Mouse (Mus musculus) heart, postnatal 4 days (tissue): ENCODE measurements around the gene Cog7. TPM values are rescaled to one million over a fixed set of nuclear protein-coding genes. Genes with fewer than 3 reads are reported as not detected.
A peak's percentile ranks its signal among the peaks of the same experiment; 100 is the strongest.

Experiments
- DNase-seq: peaks from one replicate; pipeline ENCODE4 v3.0.0; 2021
- total RNA-seq, 2 experiments: library from RNA; stranded (reverse); gene quantifications; 2 replicates each; pipeline ENCODE4 v1.2.3; 2021

Cog7 gene
- 10 to 100 TPM; 15.9 to 16.0 TPM for total RNA-seq

DNA sequence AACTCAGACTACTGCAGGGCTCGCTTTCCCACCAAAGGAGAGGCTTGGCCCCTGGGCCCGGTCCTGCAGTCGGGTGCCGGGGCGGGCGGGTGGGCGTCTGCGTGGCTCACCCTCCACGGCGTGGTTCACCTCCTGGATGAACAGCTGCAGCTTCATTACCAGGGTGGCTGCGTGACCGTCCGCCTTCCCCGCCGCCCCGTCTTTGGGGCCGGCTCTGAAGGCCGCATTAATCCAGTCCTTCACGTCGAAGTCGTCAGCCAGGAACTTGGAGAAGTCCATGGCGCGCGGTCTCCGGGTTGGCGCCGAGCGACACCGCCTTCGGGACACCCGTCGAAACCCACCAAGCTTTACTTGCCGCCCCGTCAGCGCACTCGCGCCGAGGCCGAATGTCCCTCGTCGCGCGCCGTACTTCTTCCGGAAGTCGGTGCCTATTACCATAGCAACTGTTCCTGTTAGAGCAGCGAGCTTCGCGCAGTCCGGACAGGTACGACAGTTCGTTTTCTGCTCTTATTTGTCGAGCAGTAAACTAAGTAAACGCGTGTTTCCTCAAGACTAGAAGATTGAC lies at the start of gene Cog7:
TSS of gene Cog7 (minus strand) at position 405 of the 565 bp plus-strand sequence.
- peak; percentile 95 for DNase-seq

DNA sequence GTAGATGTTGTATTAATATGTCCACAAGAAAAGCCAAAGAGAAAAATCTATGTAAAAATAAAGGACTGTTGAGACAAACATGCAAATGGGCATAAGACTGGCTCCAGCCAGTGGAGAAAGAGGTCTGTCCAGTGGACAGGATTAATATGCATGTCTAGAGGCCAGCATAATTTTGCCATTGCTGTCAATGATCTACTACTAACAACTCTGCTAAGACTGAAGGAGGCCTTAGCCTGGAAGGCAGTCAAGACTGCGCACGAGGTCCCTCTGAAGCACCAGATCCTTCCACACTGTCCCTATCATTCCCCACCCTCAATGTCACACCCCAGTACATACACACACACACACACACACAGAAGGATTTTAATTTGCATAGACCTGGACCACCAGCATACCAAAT lies 40.6 kb upstream of the Cog7 start:
- no peak for DNase-seq

DNA sequence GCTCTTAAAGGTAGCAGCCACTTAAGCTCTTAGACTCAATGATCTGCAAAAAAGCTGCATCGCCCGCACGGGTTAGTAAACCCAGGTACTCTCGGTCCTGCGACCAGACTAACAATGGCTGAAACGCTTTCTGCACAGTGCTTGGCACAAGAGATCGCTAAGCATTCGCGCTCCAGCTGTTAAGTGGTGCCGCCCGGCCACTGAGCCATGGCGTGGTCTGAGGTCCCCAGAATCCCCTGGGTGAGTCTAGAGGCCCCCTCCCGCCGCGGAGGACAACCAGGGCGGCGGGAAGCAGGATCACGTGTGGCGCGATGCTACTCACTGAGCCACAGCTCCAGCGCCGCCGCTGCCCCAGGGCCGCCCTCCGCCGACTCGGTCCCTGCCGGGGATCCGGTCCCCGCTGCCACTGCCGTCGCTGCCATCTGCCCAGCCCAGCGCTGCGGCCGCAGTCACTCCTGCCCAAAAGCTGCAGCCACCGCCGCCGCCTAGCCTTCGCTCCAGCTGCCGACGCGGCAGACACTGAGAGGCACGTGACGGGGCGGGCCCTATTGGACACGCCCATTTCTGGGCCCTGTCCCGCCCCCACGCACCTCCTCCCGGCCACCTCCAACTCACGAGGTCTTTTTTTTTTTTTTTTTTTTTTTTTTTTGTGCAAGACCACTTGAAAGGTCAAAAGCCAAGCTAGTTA lies 39.3 kb upstream of the Cog7 start, which contains the start of gene Gga2:
TSS of gene Gga2 (minus strand) at position 556 of the 688 bp plus-strand sequence.
- peak; percentile 91 for DNase-seq

DNA sequence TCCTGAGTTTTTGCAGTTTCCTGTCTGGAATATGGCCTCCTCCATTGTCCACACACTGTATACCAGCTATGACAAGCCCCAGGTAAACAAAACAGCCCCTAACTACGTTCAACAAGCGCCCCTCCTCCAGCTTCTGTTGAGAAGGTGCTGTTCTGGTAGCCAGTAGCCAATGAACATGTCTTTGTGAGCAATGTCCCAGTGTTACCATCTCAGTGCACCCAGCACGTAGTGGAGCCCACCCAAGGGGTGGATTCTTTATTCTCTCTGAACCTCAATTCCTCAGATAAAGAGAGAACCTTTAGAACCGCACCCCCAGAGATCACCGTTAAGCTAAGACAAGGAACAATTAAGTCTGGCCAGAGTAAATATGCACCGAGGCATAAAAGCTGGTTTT lies 38.8 kb upstream of the Cog7 start:
- DNase-seq = no peak

DNA sequence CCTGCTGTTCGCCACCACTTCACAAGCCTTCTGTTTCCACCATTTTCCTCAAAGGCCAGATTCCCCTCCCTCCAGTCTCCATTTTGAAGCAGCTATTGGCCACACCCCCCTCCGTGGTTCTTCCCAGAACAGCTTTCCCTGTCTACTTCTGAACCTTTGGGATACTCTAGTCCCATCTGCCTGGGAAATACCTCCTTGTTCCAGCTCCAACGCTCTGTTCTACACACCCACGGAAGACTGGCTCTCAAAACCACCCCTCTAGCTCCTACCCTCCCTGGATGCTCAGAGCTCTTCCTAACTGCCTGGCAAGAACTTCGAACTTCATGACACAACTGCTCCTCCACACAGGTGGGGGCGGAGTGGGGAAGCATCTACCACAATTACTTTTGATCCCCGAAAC lies 37.5 kb upstream of the Cog7 start:
- no peak for DNase-seq

DNA sequence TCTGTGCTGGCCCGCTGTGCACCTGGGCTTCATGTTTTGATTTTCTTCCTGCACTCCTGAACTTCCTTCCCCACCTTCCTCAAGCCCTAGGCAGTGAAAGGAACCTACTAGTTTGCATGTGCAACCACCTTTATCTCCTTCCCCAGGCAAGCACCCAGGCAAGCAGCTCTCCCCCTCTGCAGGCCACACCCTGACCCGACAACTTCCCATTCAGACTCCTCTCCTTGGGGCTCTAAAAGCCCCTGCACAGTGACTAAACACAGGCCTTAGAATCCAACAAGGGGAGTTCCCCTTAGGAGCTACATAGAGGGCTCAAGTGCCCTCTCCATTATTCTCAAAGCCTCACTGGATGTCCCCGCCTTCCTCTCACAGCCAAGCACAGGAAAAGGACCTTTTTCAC lies 36.7 kb upstream of the Cog7 start:
- DNase-seq = no peak

DNA sequence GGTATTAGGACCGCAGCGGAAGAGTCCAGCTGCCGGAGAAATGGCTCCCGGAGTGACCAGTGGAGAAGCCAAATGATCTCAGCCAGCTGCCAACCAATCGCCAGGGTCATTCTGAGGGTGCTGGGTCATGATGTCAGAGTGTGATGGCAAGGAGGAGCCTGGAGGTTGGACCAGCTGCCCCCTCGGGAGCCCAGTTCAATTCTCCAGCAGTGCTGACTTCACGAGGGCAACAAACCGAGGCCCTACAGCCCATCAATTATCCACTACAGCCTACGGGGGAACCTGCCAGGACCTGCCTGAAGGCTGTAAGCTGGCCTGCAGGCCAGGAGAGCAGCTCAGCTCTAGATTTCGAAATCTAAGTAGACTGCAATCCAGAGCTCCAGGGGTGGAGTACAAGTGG lies 34.2 kb upstream of the Cog7 start:
- DNase-seq = peak; percentile 25

DNA sequence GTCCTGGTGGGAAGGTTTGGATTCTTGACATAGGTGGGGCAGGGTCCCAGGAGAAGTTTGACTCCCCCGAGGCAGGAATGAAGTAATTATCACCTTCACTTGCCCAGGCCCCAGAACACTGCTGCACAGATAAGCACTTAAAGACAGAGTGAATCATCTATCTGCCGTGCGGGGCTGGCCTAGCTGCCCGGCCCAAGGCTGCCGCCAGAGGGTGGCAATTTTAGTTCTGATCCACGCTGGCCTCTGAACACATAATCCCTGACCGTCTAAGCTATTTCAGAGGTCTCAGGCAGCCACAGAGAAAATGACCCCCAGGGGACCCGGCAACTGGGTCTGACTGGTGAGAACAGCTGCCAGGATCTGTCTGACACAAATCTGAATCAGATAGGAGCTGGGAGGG lies 33.6 kb upstream of the Cog7 start:
- peak; percentile 61 for DNase-seq

DNA sequence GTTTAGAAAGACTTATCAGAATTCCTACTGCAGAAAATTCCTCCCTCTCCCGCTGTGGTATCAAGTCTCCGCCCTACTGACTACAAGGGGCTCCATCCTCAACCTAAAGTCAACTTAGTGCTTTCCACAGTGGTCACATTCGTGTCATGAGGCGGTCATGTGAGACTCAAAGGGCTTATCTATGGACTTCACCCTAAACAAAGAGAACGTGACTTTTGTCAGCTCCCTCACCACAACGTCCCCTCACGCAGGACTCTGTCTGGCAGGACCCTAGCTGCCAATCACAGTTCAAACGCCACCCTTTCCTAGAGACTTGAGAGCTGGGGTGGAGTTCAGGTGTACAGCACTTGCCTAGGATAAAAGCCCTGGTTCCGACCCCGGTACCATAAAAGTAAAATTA lies 31.4 kb upstream of the Cog7 start:
- DNase-seq = no peak

DNA sequence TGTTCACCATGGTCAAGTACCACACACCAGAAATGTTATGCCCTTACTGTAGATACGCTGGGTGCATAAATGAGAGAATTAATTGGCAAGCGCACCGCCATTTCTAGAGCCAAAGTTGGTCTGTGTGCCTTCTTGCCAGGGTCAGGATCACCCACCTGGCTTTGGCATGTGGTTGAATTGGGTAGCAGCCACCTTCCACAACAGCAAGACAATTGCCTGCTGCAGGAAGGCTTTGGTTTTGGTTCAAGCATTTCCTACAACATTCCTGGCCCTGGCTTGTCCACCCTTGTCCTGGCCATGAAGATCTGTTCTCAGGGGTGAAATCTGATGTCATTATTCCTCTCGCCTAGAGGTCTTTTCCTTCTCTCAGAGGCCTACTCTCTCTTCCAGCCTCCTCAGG lies 30.9 kb upstream of the Cog7 start:
- no peak for DNase-seq

DNA sequence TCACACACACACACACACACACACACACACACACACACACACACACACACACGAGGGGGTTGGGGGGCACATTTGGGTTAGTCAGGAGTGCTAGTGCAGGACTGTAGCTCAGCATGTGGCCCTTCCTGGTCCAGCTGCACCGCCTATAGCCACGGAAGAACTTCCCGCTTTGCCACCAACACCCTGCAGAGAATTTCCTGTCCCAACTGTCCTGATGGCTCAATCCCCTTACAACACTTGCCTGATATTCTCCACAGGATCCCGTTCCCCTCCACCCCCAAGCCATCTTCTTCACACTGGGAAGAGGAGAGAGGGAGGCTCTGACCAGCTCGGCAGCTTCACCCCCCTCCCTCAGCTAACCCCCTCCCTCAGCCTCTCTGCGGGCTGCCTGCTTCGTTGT lies 18.9 kb upstream of the Cog7 start:
- no peak for DNase-seq

DNA sequence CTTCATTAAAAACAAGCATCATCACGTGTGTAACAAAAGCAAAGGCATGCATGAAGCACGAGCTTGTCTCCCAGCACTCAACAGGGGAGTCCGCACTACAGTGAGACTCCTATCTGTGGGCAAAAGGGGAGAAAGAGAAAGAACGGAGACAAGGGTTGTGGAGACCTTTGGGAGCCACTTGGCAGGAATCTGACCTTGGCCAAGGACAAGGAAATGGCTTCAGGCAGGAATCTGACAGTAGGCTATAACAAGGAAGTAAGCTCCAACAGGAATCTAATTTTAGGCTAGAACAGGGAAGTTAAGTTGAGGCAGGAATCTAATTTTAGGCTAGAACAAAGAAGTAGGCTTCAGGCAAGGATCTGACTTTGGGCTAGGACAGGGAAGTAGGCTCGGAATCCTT lies 14.4 kb upstream of the Cog7 start:
- no peak for DNase-seq

DNA sequence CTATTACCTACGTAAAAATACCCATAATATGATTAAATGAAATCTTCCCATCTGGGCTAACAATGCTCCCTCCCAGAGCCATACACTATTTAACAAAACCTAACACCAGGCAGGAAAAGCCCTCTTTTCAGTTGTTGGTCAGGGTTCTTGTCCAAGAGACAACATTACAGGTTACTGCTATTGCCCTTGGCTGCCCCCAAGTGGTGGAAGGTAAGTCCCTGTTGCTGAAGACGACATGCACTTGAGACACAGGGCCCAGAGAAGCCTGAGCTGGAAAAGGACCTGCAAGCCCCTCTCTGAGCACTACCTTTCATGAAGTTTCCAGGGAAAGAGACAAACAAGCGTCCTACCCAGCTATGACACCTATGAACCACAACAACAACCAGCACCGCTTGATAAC lies 6.5 kb downstream of the Cog7 start:
- peak; percentile 65 for DNase-seq

DNA sequence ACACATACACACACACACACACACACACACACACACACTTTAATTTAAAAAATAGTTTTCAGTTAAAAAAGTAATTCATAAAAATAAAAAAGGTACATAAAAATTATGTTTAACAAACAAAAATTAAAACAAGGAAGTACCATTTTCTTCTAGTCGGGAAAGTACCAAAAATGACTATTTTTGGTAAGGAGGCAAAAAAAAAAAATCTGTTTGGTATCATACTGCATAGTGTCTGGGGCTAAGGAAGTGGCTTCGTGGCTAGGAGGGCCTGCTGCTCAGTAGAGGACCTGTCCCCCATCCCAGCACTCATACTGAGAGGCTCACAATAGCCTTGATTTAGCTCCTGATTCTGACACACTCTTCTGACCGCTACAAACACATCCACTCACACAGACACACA lies 9.8 kb downstream of the Cog7 start:
- no peak for DNase-seq

DNA sequence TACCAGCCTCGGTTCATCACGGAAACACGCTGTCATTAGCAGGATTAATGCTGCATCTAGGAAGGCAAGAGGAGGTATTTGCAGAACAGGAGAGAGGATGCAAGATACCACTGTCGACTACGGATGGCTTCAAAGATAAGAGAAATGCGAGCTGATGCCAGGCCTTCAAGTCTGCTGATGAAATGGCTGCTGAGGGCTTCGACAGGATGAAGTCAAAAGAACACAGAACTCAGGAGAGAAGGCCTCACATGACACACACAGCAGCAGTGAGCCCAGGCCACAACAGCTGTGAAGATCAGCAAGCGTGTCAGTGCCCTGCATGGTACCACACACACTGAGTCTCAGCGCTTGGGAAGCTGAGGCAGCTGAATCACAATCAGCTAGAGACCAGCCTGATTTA lies 11.3 kb downstream of the Cog7 start:
- no peak for DNase-seq

DNA sequence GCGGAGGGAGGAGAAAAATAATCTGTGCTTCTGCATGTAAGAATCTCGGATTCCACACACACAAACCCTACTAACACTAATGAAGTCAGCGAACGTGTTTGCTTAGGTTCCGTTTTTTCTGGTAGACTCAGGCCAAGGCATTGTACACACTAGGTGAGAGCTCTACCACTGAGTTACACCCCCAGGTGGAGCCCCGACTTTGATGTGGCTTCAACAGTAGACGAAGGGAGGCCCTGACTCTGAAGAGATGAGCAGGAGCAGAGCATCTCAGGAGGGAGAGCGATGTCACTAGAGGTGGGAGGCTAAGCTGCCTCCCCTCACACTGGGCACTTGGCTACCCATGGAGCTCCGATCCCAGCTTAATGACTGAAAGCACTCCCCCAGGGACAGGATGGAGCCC lies 12.7 kb downstream of the Cog7 start:
- DNase-seq = no peak

DNA sequence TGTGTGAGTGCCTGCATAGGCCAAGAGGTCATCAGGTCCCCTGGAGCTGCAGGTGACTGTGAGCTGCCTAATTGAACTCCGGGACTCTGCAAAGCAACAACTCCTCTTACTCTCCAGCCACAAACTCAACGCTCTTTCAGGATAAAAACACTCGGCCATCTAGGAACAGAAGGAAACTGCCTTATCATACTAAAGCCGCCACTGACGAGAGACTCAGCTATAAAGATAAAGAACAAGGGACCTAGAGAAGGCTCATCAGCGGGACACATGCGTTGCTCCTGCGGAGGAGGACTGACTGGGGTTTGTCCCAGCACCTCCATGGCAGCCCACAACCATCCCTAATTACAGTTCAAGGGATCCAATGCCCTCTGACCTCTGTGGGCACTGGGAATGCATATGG lies 13.3 kb downstream of the Cog7 start:
- DNase-seq = no peak

DNA sequence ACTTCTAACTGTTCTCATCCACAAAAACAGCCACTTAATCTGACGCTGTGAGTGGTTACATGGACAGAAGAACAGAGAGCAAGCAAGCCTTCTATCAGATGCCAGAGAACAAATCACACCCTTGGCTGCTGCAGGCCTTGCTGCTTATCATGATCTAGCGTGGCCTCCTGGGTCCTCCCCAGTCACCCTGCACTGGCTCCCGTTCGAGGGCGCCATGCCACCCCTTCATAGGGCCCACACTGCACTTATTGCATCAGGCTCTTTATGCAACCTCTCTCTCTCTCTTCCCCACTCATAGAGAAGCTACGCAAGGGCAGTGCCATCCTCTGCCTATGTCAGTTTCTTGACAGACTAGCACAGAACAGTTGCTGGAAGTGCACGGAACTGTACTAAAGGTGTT lies 15.3 kb downstream of the Cog7 start:
- no peak for DNase-seq

DNA sequence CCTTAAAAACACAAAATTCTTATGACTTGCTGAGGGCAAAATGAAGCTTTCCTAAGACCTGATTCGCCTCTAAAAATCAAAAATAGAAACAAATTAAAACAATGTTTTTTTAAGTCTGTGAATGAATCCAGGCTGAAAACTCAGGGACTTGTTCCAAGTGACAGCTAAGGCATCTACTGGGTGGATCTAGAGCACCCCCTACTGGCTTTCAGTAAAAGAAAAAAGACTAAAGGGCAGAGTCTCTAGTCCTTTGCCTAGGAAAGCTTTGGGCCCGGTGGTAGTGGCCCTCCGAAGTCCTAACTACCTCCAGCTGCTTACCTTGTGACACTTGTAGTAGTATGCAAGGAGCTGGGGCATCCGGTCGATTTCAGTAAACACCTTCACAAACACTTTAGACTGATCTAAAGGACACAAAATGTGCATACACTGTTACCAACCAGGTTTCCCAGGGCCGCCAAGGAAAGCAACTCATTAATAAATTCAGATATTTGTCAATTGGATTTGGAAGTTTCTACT lies 17.6 kb downstream of the Cog7 start:
- DNase-seq = peak; percentile 52

DNA sequence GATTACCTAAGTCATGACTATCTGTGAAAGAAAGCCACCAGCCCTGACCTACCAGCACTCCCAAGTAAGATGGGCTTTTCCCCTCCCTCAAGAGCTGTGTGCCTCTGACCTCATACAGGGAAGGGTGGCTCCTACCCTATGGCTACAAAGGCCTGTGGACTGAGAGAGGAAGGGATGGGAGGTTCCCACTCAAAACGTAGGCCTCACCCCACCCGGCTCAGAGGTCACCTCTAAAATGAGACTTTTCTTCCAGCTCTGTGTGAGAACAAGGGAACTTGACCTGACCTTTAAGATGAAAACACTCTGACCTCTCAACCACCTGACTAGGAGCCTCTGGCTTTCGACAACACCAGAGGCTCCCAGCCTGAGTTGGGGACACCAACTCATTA lies 18.9 kb downstream of the Cog7 start:
- DNase-seq = no peak

DNA sequence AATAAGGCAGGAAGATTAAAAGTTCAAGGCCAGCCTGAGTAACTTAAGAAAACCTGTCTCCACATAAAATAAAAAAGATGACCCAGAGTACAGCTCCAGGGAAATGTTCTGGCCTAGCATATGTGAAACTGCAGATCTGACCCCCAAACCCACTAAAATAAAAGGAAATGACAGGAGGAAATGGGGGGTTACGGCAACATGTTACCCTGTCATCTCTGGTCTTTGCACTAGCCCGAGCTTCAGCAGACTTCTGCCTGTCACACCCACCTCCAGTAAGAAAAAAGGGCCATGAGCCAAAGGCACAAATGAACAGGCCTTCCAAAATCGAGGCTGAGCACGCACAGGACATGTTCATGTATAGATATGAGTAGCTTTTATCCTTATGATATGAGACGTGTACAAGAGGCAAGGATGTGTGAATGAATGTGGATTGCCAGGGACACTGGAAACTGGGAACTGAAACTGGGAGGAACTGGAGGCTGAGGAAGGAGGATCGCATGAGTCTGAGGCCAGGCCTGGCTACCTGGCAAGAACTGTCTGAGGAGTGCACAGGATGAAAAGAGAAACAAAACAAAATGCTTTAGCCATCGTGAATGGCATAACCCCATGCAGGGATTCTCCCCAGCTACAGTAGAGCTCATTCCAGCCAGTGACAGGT lies 19.5 kb downstream of the Cog7 start:
- DNase-seq = no peak

DNA sequence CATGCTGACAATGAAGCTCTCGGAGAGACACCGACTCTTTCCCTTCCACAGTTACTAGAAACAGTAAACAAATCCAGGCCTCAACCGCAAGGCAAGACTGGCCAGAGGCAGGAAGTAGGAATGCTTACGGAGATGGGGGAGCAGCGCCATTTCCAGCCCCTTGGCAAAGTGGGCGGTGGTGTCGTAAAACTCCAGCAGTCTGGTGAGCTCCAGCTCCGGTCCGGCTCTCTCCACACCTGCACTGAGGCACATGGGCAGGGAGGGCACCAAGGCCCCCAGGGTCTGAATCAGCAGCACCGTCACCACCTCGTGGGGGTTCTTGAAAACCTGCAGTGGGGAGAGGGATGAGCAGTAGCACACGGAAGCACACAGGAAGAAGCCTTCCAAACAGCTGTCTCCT lies 25.7 kb downstream of the Cog7 start:
- DNase-seq = no peak

DNA sequence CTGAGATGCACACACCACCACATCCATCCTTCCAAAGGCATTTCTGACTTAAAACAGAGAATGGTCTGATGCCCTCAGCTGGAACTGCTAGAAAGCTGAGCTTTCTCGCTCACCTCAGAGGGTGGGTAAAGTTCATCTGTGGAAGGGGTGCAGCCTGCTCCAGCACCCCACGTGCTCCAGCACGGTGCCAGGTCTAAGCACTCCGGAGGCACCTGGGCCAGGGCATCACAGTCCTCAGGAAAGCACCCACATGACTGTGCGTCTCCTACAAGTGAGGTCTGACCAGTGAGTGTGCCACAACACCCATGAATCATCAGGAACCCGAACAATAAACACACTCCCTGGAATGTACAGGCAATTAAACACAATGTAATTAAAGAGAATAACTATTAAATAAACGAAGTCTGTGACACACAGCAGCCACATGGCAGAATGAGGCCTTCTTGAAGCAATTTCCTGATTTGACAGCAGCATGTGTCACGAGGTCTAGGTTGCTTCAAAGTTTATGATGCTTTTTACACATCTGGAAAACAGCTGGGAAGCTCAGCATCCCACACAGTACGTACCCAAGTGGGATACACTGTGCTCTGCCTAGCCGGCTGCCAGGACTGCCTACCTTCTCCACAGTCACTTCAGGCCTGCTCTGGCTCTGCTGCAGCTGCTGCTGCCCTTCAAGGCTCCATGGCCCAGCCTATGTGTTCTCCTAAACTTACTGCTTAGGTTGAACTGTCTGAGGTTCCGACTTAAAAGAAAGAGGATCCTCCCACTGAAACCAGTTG lies 26.4 kb downstream of the Cog7 start:
- DNase-seq = no peak
